Mouse (Mus musculus): ENCODE measurements at regions not wholly inside any gene's neighbourhood (a gene's known extent, or its start where the extent isn't known, plus 50 kb on each side); places are given as distances from the start of the nearest gene placed in this dataset.
"Not testable (repeated sequence)": the region's sequence is repeated elsewhere in the genome, so short reads cannot be mapped to it uniquely, and the experiment has no call there.

GRCm38 (mm10) chr13:61805300-61805699 is 235.4 kb upstream of the Cts3 start:
- not testable (repeated sequence) for DNase-seq (ENCODE audit: low read depth, low spot score)

GRCm38 (mm10) chr13:61804168-61804874 is 234.4 kb upstream of the Cts3 start:
- DNase-seq (ENCODE audit: low read depth, low spot score) = peak; percentile 74

GRCm38 (mm10) chr13:61803763-61804162 is 233.8 kb upstream of the Cts3 start:
- not testable (repeated sequence) for DNase-seq (ENCODE audit: low read depth, low spot score)

- DNase-seq (ENCODE audit: low read depth, low spot score) = not testable (repeated sequence)
Measured at GRCm38 (mm10) chr13:61763457-61763856, 193.5 kb upstream of the Cts3 start.

All from CD4-positive helper T cell, adult 2 months (primary cell).